In genomic region chr6:52320966-52321825, GRCm38 (mm10) we compare ENCODE assay signal across 22 mouse cellular contexts. TPM values are rescaled to one million over a fixed set of nuclear protein-coding genes. Genes with fewer than 3 reads are reported as not detected.
DNase-seq lines count a peak whose midpoint lies in the region; ATAC-seq and TF ChIP-seq lines count a peak whose summit lies in the region.
"Had no signal": no experiment of that assay in that cellular context is flagged by ENCODE, and none has a peak within 500 bp of the region (broad histone marks: within the 10 kb centered on the region; RNA-seq: fewer than 3 reads in every experiment).

No protein-coding gene starts in this region.

- peaks cover 99% of the 10 kb centered on the region for H3K27me3 ChIP-seq in forebrain, embryonic 10.5 days (ENCODE audit: poor library complexity, severe bottlenecking)
- H3K27me3 ChIP-seq in forebrain, embryonic 16.5 days (replicated peaks; ENCODE audit: control insufficient read depth, insufficient read depth, low read length) = peaks cover 84% of the 10 kb centered on the region
- peaks cover 100% of the 10 kb centered on the region for H3K27me3 ChIP-seq in midbrain, embryonic 10.5 days (ENCODE audit: low read depth, poor library complexity, severe bottlenecking)
- peaks cover 67% of the 10 kb centered on the region for H3K27me3 ChIP-seq in midbrain, postnatal 0 days (ENCODE audit: insufficient read depth, low read length)
- peaks cover 96% of the 10 kb centered on the region for H3K27me3 ChIP-seq in limb, embryonic 13.5 days

- DNase-seq in forebrain, embryonic 10.5 days (ENCODE audit: extremely low spot score, low spot score) = peak; percentile 23
- DNase-seq in midbrain, embryonic 10.5 days (ENCODE audit: low spot score) = peak; percentile 34
- no peak for DNase-seq in midbrain, postnatal 0 days (ENCODE audit: low spot score)
- DNase-seq in embryo, embryonic 11 days = peak; percentile 43
- no peak for DNase-seq in Muller cell, postnatal 12 days (ENCODE audit: inconsistent ontology term)
- no peak for DNase-seq in layer of hippocampus, adult 8-10 months (ENCODE audit: low spot score in 2 of 2)
- DNase-seq: adrenal gland, postnatal 14 days; cerebellum, adult 9-11 months; heart, postnatal 14 days; lung, postnatal 10 days; thymus, postnatal 25 days had no signal

- no peak for ATAC-seq in forebrain, embryonic 16.5 days
- ATAC-seq in midbrain, postnatal 0 days (ENCODE audit: low FRiP score) = no peak
- ATAC-seq in limb, embryonic 13.5 days (ENCODE audit: low FRiP score, low read depth) = no peak
- ATAC-seq: intestine, embryonic 16.5 days had no signal

- H3K9ac ChIP-seq in forebrain, embryonic 16.5 days (replicated peaks; ENCODE audit: low read depth, low read length) = no peak overlapping the region
- no peak overlapping the region for H3K9ac ChIP-seq in midbrain, postnatal 0 days (replicated peaks; ENCODE audit: low read length, poor library complexity, severe bottlenecking)
- no peak overlapping the region for H3K9ac ChIP-seq in limb, embryonic 13.5 days
- H3K9ac ChIP-seq: liver, embryonic 14.5 days had no signal

- 4% methylated on average over 12 of the region's 12 CpGs for WGBS in forebrain, embryonic 10.5 days
- 4% methylated on average over 12 of the region's 12 CpGs for WGBS in forebrain, embryonic 16.5 days
- 4% methylated on average over 12 of the region's 12 CpGs for WGBS in midbrain, embryonic 10.5 days
- 3% methylated on average over 12 of the region's 12 CpGs for WGBS in midbrain, postnatal 0 days
- WGBS in limb, embryonic 13.5 days = 4% methylated on average over 12 of the region's 12 CpGs

- H3K4me2 ChIP-seq in forebrain, embryonic 16.5 days (ENCODE audit: low read length) = no peak overlapping the region
- no peak overlapping the region for H3K4me2 ChIP-seq in midbrain, postnatal 0 days (ENCODE audit: low read depth, low read length, poor library complexity, severe bottlenecking)
- peak overlapping the region; percentile 47 for H3K4me2 ChIP-seq in limb, embryonic 13.5 days (replicated peaks)
- H3K4me2 ChIP-seq: heart, embryonic 11.5 days had no signal

- no peak for TF ChIP-seq CTCF in midbrain, postnatal 0 days (IDR thresholded peaks at IDR 0.05)

- no peaks in the 10 kb centered on the region for H3K9me3 ChIP-seq in forebrain, embryonic 10.5 days
- no peaks in the 10 kb centered on the region; the same call in 1 of the 2 replicates for H3K9me3 ChIP-seq in forebrain, embryonic 16.5 days (ENCODE audit: control insufficient read depth, low read length)
- no peaks in the 10 kb centered on the region for H3K9me3 ChIP-seq in midbrain, embryonic 10.5 days (replicated peaks)
- H3K9me3 ChIP-seq in midbrain, postnatal 0 days (ENCODE audit: low read length) = no peaks in the 10 kb centered on the region
- H3K9me3 ChIP-seq in limb, embryonic 13.5 days = no peaks in the 10 kb centered on the region

- H3K27ac ChIP-seq in forebrain, embryonic 10.5 days = no peak overlapping the region
- no peak overlapping the region for H3K27ac ChIP-seq in forebrain, embryonic 16.5 days (ENCODE audit: low read length)
- no peak overlapping the region for H3K27ac ChIP-seq in midbrain, embryonic 10.5 days (replicated peaks)
- H3K27ac ChIP-seq in midbrain, postnatal 0 days (ENCODE audit: low read depth, low read length) = no peak overlapping the region
- H3K27ac ChIP-seq in limb, embryonic 13.5 days = no peak overlapping the region
- H3K27ac ChIP-seq: liver, embryonic 14.5 days had no signal

- no peaks in the 10 kb centered on the region for H3K36me3 ChIP-seq in forebrain, embryonic 10.5 days (replicated peaks)
- H3K36me3 ChIP-seq in forebrain, embryonic 16.5 days (ENCODE audit: control insufficient read depth, insufficient read depth) = no peaks in the 10 kb centered on the region
- H3K36me3 ChIP-seq in midbrain, embryonic 10.5 days = no peaks in the 10 kb centered on the region
- H3K36me3 ChIP-seq in midbrain, postnatal 0 days (ENCODE audit: insufficient read depth, low read length) = no peaks in the 10 kb centered on the region
- H3K36me3 ChIP-seq in limb, embryonic 13.5 days = no peaks in the 10 kb centered on the region

- no peak overlapping the region for H3K4me3 ChIP-seq in forebrain, embryonic 10.5 days
- no peak overlapping the region for H3K4me3 ChIP-seq in forebrain, embryonic 16.5 days (replicated peaks; ENCODE audit: low read length)
- no peak overlapping the region for H3K4me3 ChIP-seq in midbrain, embryonic 10.5 days
- H3K4me3 ChIP-seq in midbrain, postnatal 0 days (ENCODE audit: low read depth, low read length) = no peak overlapping the region
- peak overlapping the region; percentile 24 for H3K4me3 ChIP-seq in limb, embryonic 13.5 days

- peaks cover 20% of the 10 kb centered on the region for H3K4me1 ChIP-seq in forebrain, embryonic 10.5 days
- peaks cover 7% of the 10 kb centered on the region for H3K4me1 ChIP-seq in forebrain, embryonic 16.5 days (replicated peaks; ENCODE audit: control insufficient read depth, insufficient read depth, low read length)
- H3K4me1 ChIP-seq in midbrain, embryonic 10.5 days = peaks cover 9% of the 10 kb centered on the region
- no peaks in the 10 kb centered on the region for H3K4me1 ChIP-seq in midbrain, postnatal 0 days (ENCODE audit: insufficient read depth, low read length)
- H3K4me1 ChIP-seq in limb, embryonic 13.5 days = peaks cover 34% of the 10 kb centered on the region

RNA-seq across cellular contexts. Expression of gene Evx1, which starts 7.9 kb away (rescaled TPM):
- not detected in 2 replicates for polyA plus RNA-seq in forebrain, embryonic 10.5 days (2016; fragmentation: Nextera tagmentation; extraction: Ambion mirVana)
- polyA plus RNA-seq in forebrain, embryonic 16.5 days (2015; fragmentation: Nextera tagmentation; extraction: Ambion mirVana) = 0.19 TPM in 1 of 2 replicates, not detected in the other
- 0.15 and 0.29 TPM in 2 replicates for polyA plus RNA-seq in midbrain, embryonic 10.5 days (2016; fragmentation: Nextera tagmentation; extraction: Ambion mirVana)
- 1.0 and 2.2 TPM in 2 replicates for total RNA-seq in midbrain, postnatal 0 days (2014; rRNA removed)
- 0.85 and 1.0 TPM in 2 replicates for polyA plus RNA-seq in midbrain, postnatal 0 days (2015; fragmentation: Nextera tagmentation; extraction: Ambion mirVana)
- polyA plus RNA-seq in limb, embryonic 13.5 days (2015; fragmentation: Nextera tagmentation; extraction: Ambion mirVana) = 0.89 and 1.4 TPM in 2 replicates
- total RNA-seq in layer of hippocampus, adult 8-10 months (2022) = not detected
- total RNA-seq: adrenal gland, postnatal 14 days; gastrocnemius, postnatal 4 days; heart, postnatal 14 days; layer of hippocampus, adult 18-20 months; left cerebral cortex, postnatal 36 days; megakaryocyte, adult 5-6 weeks had no signal
- polyA plus RNA-seq: heart, embryonic 11.5 days; intestine, embryonic 16.5 days; kidney, embryonic 16.5 days; liver, embryonic 14.5 days; spleen, adult 2 months had no signal

Comparison
In these comparisons a context has a peak if more than half of its experiments do, and no peak if none do; other contexts are left out.
1. DNase-seq: peak in forebrain, embryonic 10.5 days (single experiment), midbrain, embryonic 10.5 days (single experiment) and embryo, embryonic 11 days (single experiment); none in midbrain, postnatal 0 days (single experiment), Muller cell, postnatal 12 days (single experiment) and layer of hippocampus, adult 8-10 months (0 of 2).